Mouse (Mus musculus): Measurements from ENCODE around the gene Olfr1494. TPM values are rescaled to one million over a fixed set of nuclear protein-coding genes. Genes with fewer than 3 reads are reported as not detected.

Gene Olfr1494
- total RNA-seq (2021) = not detected

GRCm38 (mm10) chr19:13739428-13739827, at the start of gene Olfr1494:
TSS of gene Olfr1494 (plus strand) at chr19:13739728.
- DNase-seq = no peak
- intact Hi-C loops (cut with DNase I) = no loop called here

- no peak for DNase-seq
- intact Hi-C loops (cut with DNase I) = no loop called here
Observed at GRCm38 (mm10) chr19:13696968-13697367, 42.6 kb upstream of the Olfr1494 start, which contains the start of gene Olfr1491. TSS of gene Olfr1491 (plus strand) at chr19:13697268.

- DNase-seq = no peak
- intact Hi-C loops (cut with DNase I) = no loop called here
Observed at GRCm38 (mm10) chr19:13722978-13723377, 16.6 kb upstream of the Olfr1494 start, which contains the start of gene Olfr1493-ps1. TSS of gene Olfr1493-ps1 (plus strand) at chr19:13723278.

- intact Hi-C loops (cut with DNase I) = no loop called here
- DNase-seq = no peak
Observed at GRCm38 (mm10) chr19:13749366-13749765, 9.8 kb downstream of the Olfr1494 start.

- intact Hi-C loops (cut with DNase I) = no loop called here
- DNase-seq = no peak
Observed at GRCm38 (mm10) chr19:13764306-13764705, 24.8 kb downstream of the Olfr1494 start, which contains the start of gene Olfr1495. TSS of gene Olfr1495 (plus strand) at chr19:13764606.

- intact Hi-C loops (cut with DNase I) = no loop called here
Observed at GRCm38 (mm10) chr19:13768565-13769276, 29.2 kb downstream of the Olfr1494 start.

GRCm38 (mm10) chr19:13777578-13777977, 38.0 kb downstream of the Olfr1494 start, which contains the start of gene Olfr1496:
TSS of gene Olfr1496 (plus strand) at chr19:13777878.
- intact Hi-C loops (cut with DNase I) = no loop called here
- no peak for DNase-seq

More at GRCm38 (mm10) chr19:13768565-13769276, 29.2 kb downstream of the Olfr1494 start:
- DNase-seq = no peak

- no peak for DNase-seq
- intact Hi-C loops (cut with DNase I) = no loop called here
Observed at GRCm38 (mm10) chr19:13798102-13798501, 58.6 kb downstream of the Olfr1494 start, which contains the start of gene Olfr1497. TSS of gene Olfr1497 (minus strand) at chr19:13798202.

Other genes with a start within 250 kb of the Olfr1494 start
- not detected for gene Olfr1477, start 239.2 kb upstream of the Olfr1494 start, total RNA-seq (2021)
- gene Olfr1480, start 211.8 kb upstream of the Olfr1494 start, total RNA-seq (2021) = not detected
- not detected for gene Olfr1484, start 156.2 kb upstream of the Olfr1494 start, total RNA-seq (2021)
- gene Olfr1487, start 122.4 kb upstream of the Olfr1494 start, total RNA-seq (2021) = not detected
- not detected for gene Olfr1489, start 108.1 kb upstream of the Olfr1494 start, total RNA-seq (2021)
- gene Olfr1490, start 88.6 kb upstream of the Olfr1494 start, total RNA-seq (2021) = not detected
- gene Olfr1491, start 42.5 kb upstream of the Olfr1494 start, total RNA-seq (2021) = not detected
- not detected for gene Olfr1493-ps1, start 16.4 kb upstream of the Olfr1494 start, total RNA-seq (2021)
- not detected for gene Olfr1495, start 24.9 kb downstream of the Olfr1494 start, total RNA-seq (2021)
- gene Olfr1496, start 38.1 kb downstream of the Olfr1494 start, total RNA-seq (2021) = not detected
- gene Olfr1497, start 58.5 kb downstream of the Olfr1494 start, total RNA-seq (2021) = not detected
- gene Olfr1499, start 79.7 kb downstream of the Olfr1494 start, total RNA-seq (2021) = not detected
- not detected for gene Olfr1500, start 90.8 kb downstream of the Olfr1494 start, total RNA-seq (2021)
- gene Olfr1501, start 111.0 kb downstream of the Olfr1494 start, total RNA-seq (2021) = not detected
- gene Olfr1502, start 122.1 kb downstream of the Olfr1494 start, total RNA-seq (2021) = not detected
- not detected for gene Olfr1504, start 158.2 kb downstream of the Olfr1494 start, total RNA-seq (2021)
- gene Olfr1505, start 173.8 kb downstream of the Olfr1494 start, total RNA-seq (2021) = not detected